Mouse (Mus musculus) layer of hippocampus, adult 18-20 months (tissue): ENCODE results near the gene Tubg2. TPM values are rescaled to one million over a fixed set of nuclear protein-coding genes. Genes with fewer than 3 reads are reported as not detected.
"Not testable (repeated sequence)": the region's sequence is repeated elsewhere in the genome, so short reads cannot be mapped to it uniquely, and the experiment has no call there.

Experiments
- DNase-seq, 2 experiments: peaks; one replicate each; pipeline ENCODE4 v3.0.0; 2022; ENCODE audit warnings: low spot score in 2 of 2
- total RNA-seq, 2 experiments: library from RNA; stranded (reverse); gene quantifications; 2 replicates each; pipeline ENCODE4 v1.2.3; 2021

Gene Tubg2
- total RNA-seq, 2 experiments from 2014 or later = 40.2 to 42.7 TPM

- no peak for DNase-seq
Measured at GRCm38 (mm10) chr11:101138536-101139181, 17.0 kb upstream of the Tubg2 start.

- DNase-seq = no peak
Measured at GRCm38 (mm10) chr11:101140164-101140819, 15.4 kb upstream of the Tubg2 start.

- DNase-seq = no peak
Measured at GRCm38 (mm10) chr11:101141088-101141487, 14.6 kb upstream of the Tubg2 start.

- DNase-seq = no peak
Measured at GRCm38 (mm10) chr11:101142215-101142967, 13.3 kb upstream of the Tubg2 start.

- peak in 1 of 2 experiments; percentile 63 for DNase-seq
Measured at GRCm38 (mm10) chr11:101143338-101144225, 12.1 kb upstream of the Tubg2 start.

GRCm38 (mm10) chr11:101146377-101146776 is 9.3 kb upstream of the Tubg2 start:
- no peak for DNase-seq

GRCm38 (mm10) chr11:101148751-101149150 is 7.0 kb upstream of the Tubg2 start:
- DNase-seq = no peak

- no peak for DNase-seq
Measured at GRCm38 (mm10) chr11:101149178-101150105, 6.3 kb upstream of the Tubg2 start.

GRCm38 (mm10) chr11:101151063-101151462 is 4.6 kb upstream of the Tubg2 start:
- no peak for DNase-seq

GRCm38 (mm10) chr11:101152825-101153224 is 2.9 kb upstream of the Tubg2 start:
- no peak for DNase-seq

- DNase-seq = no peak
Measured at GRCm38 (mm10) chr11:101154648-101155047, 1.1 kb upstream of the Tubg2 start.

- DNase-seq = no peak
Measured at GRCm38 (mm10) chr11:101155151-101155550, 556 bp upstream of the Tubg2 start.

- not testable (repeated sequence) for DNase-seq
Measured at GRCm38 (mm10) chr11:101160151-101160550, 4.4 kb downstream of the Tubg2 start.

- not testable (repeated sequence) for DNase-seq
Measured at GRCm38 (mm10) chr11:101160981-101161505, 5.3 kb downstream of the Tubg2 start.

GRCm38 (mm10) chr11:101161551-101161950 is 5.8 kb downstream of the Tubg2 start:
- no peak for DNase-seq

GRCm38 (mm10) chr11:101162301-101162700 is 6.6 kb downstream of the Tubg2 start:
- DNase-seq = no peak

GRCm38 (mm10) chr11:101162772-101163171 is 7.1 kb downstream of the Tubg2 start:
- DNase-seq = peak in 1 of 2 experiments; percentile 43

- DNase-seq = no peak
Measured at GRCm38 (mm10) chr11:101163476-101164350, 8.0 kb downstream of the Tubg2 start.

- no peak for DNase-seq
Measured at GRCm38 (mm10) chr11:101164351-101164665, 8.6 kb downstream of the Tubg2 start.
